Comparison of ENCODE assay signal across 9 mouse cellular contexts in genomic region chr16:23269984-23270912, GRCm38 (mm10). TPM values are rescaled to one million over a fixed set of nuclear protein-coding genes. Genes with fewer than 3 reads are reported as not detected.
DNase-seq lines count a peak whose midpoint lies in the region; ATAC-seq and TF ChIP-seq lines count a peak whose summit lies in the region.
"Had no signal": no experiment of that assay in that cellular context is flagged by ENCODE, and none has a peak within 500 bp of the region (broad histone marks: within the 10 kb centered on the region; RNA-seq: fewer than 3 reads in every experiment).

No protein-coding gene starts in this region.

- H3K9me3 ChIP-seq in limb, embryonic 14.5 days (ENCODE audit: control insufficient read depth, low read length), result no peaks in the 10 kb centered on the region
- H3K9me3 ChIP-seq: liver, embryonic 13.5 days had no signal

- H3K4me1 ChIP-seq in bone marrow macrophage, adult 2 months (ENCODE audit: control insufficient read depth, insufficient read depth, low read length), result peaks cover 76% of the 10 kb centered on the region
- H3K4me1 ChIP-seq in limb, embryonic 14.5 days (ENCODE audit: control insufficient read depth, insufficient read depth, low read length), result peaks cover 24% of the 10 kb centered on the region

- H3K27ac ChIP-seq in left cerebral cortex, adult 2 months, result peak overlapping the region; percentile 73
- 0 out of 2 replicates have a peak overlapping the region, but pooled peaks have one; percentile 5 for H3K27ac ChIP-seq in bone marrow macrophage, adult 2 months (ENCODE audit: insufficient read depth, low read depth, low read length)
- H3K27ac ChIP-seq in limb, embryonic 14.5 days (replicated peaks; ENCODE audit: low read depth, low read length), result peak overlapping the region; percentile 52
- H3K27ac ChIP-seq: liver, embryonic 13.5 days had no signal

- H3K9ac ChIP-seq in limb, embryonic 14.5 days (ENCODE audit: low read depth, low read length, severe bottlenecking), result 0 out of 2 replicates have a peak overlapping the region, but pooled peaks have one; percentile 12
- H3K9ac ChIP-seq: liver, embryonic 13.5 days had no signal

- H3K27me3 ChIP-seq in limb, embryonic 14.5 days (ENCODE audit: control insufficient read depth, insufficient read depth, low read length), result no peaks in the 10 kb centered on the region
- H3K27me3 ChIP-seq: liver, embryonic 13.5 days had no signal

- intact Hi-C loops in left cerebral cortex, adult 2 months (cut with DNase I), result loop anchor here (2.0 kb wide), 1 partner anchor 43 kb away; no protein-coding TSS in a partner anchor
- intact Hi-C loops in left cerebral cortex, postnatal 36 days (cut with DNase I), result loop anchor here (5.0 kb wide), 1 partner anchor 43 kb away; no protein-coding TSS in a partner anchor

- H3K4me3 ChIP-seq in left cerebral cortex, adult 2 months, result no peak overlapping the region
- no peak overlapping the region for H3K4me3 ChIP-seq in bone marrow macrophage, adult 2 months (ENCODE audit: insufficient read depth, low read length)
- H3K4me3 ChIP-seq in limb, embryonic 14.5 days (replicated peaks; ENCODE audit: low read length), result no peak overlapping the region
- H3K4me3 ChIP-seq: liver, embryonic 13.5 days had no signal

- TF ChIP-seq POLR2A in bone marrow macrophage, adult 2 months (IDR thresholded peaks at IDR 0.05; ENCODE audit: borderline replicate concordance, low read depth, low read length), result no peak
- TF ChIP-seq POLR2A in limb, embryonic 14.5 days (IDR thresholded peaks at IDR 0.05; ENCODE audit: borderline replicate concordance, extremely low read depth, insufficient read depth, insufficient read length), result no peak

- H3K36me3 ChIP-seq in limb, embryonic 14.5 days (ENCODE audit: control insufficient read depth, insufficient read depth, low read length), result no peaks in the 10 kb centered on the region
- H3K36me3 ChIP-seq: liver, embryonic 13.5 days had no signal

- DNase-seq in left cerebral cortex, adult 2 months (ENCODE audit: extremely low spot score in 1 of 2, low spot score in 2 of 2), result no peak
- no peak for DNase-seq in left cerebral cortex, postnatal 36 days (ENCODE audit: low spot score in 2 of 2)
- peak; percentile 38 for DNase-seq in gastrocnemius, postnatal 25 days
- peak; percentile 81 for DNase-seq in limb, embryonic 14.5 days (ENCODE audit: low spot score)
- DNase-seq in telencephalon, adult 2 months (ENCODE audit: low read depth, low spot score), result peak; percentile 41
- DNase-seq in thymus, postnatal 4 days, result no peak
- DNase-seq: liver, embryonic 13.5 days had no signal

- no peak for TF ChIP-seq CTCF in left cerebral cortex, adult 2 months (IDR thresholded peaks at IDR 0.05)
- TF ChIP-seq CTCF in bone marrow macrophage, adult 2 months (IDR thresholded peaks at IDR 0.05; ENCODE audit: low read depth, low read length), result no peak

- peak overlapping the region; percentile 7; the same call in 1 of the 2 replicates for H3K4me2 ChIP-seq in limb, embryonic 14.5 days (replicated peaks; ENCODE audit: low read depth, low read length, severe bottlenecking)
- H3K4me2 ChIP-seq: liver, embryonic 13.5 days had no signal

- 26% methylated on average over 10 of the region's 10 CpGs for WGBS in limb, embryonic 14.5 days

- ATAC-seq in limb, embryonic 14.5 days (ENCODE audit: low FRiP score, low read depth), result peak; percentile 87
- no peak for ATAC-seq in megakaryocyte progenitor cell, adult 5-6 weeks (replicated peaks; ENCODE audit: poor library complexity)

RNA-seq across cellular contexts. Expression of gene St6gal1, which starts 45.7 kb away (rescaled TPM):
- total RNA-seq in left cerebral cortex, adult 2 months (2021), result 10 to 100 TPM; 16.5 to 18.7 TPM
- total RNA-seq in left cerebral cortex, postnatal 36 days (2021), result 10 to 100 TPM; 15.5 to 17.3 TPM
- polyA plus RNA-seq in bone marrow macrophage, adult 2 months (2012; ENCODE audit: insufficient read depth, insufficient read length, missing spikeins), result 66.4 and 77.2 TPM in 2 replicates
- total RNA-seq in gastrocnemius, postnatal 25 days (2021), result 1 to 10 TPM; 3.4 to 3.5 TPM
- polyA plus RNA-seq in limb, embryonic 14.5 days (2012; rRNA removed), result 13.3 and 14.7 TPM in 2 replicates
- polyA plus RNA-seq in limb, embryonic 14.5 days (2014; fragmentation: Nextera tagmentation; extraction: Ambion mirVana), result 16.8 and 20.6 TPM in 2 replicates
- total RNA-seq in megakaryocyte progenitor cell, adult 5-6 weeks (2015), result 0.05 and 0.37 TPM in 2 replicates
- total RNA-seq in megakaryocyte progenitor cell, adult 5-6 weeks (2017), result 0.03 and 1.2 TPM in 2 replicates

Comparison
In these comparisons a context has a peak if more than half of its experiments do, and no peak if none do; other contexts are left out.
1. DNase-seq: peak in gastrocnemius, postnatal 25 days (single experiment), limb, embryonic 14.5 days (single experiment) and telencephalon, adult 2 months (single experiment); none in left cerebral cortex, adult 2 months (0 of 2), left cerebral cortex, postnatal 36 days (0 of 2) and thymus, postnatal 4 days (single experiment).
2. H3K27ac ChIP-seq: peak in every context shown above with its lines; median percentile 73 in left cerebral cortex, adult 2 months; 52 in limb, embryonic 14.5 days; 5 in bone marrow macrophage, adult 2 months.